Mouse (Mus musculus) hindbrain, embryonic 11.5 days (tissue): Measurements from ENCODE around the gene Zdhhc15. TPM values are rescaled to one million over a fixed set of nuclear protein-coding genes. Genes with fewer than 3 reads are reported as not detected.
"Not testable (repeated sequence)": the region's sequence is repeated elsewhere in the genome, so short reads cannot be mapped to it uniquely, and the experiment has no call there.

Source experiments
- ATAC-seq: fragments of 200-750 bp; cut with Nextera tagmentation; 2 replicates; pipeline ENCODE4 v1.8.0; 2017; ENCODE audit warnings: mild to moderate bottlenecking, moderate TSS enrichment, moderate library complexity; ENCODE audit not compliant: low FRiP score
- DNase-seq: peaks from one replicate; pipeline ENCODE4 v3.0.0-alpha.2; 2015; ENCODE audit warnings: low spot score
- H3K27ac ChIP-seq: fragments of 300-500 bp; sonication (generic); 2 replicates; pipeline ENCODE4 v1.5.1; 2014; ENCODE audit warnings: mild to moderate bottlenecking, low read depth, low read length
- H3K27me3 ChIP-seq: fragments of 300-500 bp; sonication (generic); 2 replicates; pipeline ENCODE4 v1.6.1; 2014; ENCODE audit warnings: mild to moderate bottlenecking, low read length, moderate library complexity, mixed read lengths; ENCODE audit not compliant: control insufficient read depth, insufficient read depth
- H3K36me3 ChIP-seq: fragments of 300-500 bp; sonication (generic); 2 replicates; pipeline ENCODE4 v1.6.1; 2014; ENCODE audit warnings: mild to moderate bottlenecking, low read length, moderate library complexity, mixed read lengths; ENCODE audit not compliant: control insufficient read depth, insufficient read depth
- H3K4me1 ChIP-seq: fragments of 300-500 bp; sonication (generic); replicated peaks from 2 replicates; pipeline ENCODE4 v1.6.1; 2014; ENCODE audit warnings: low read length, mixed read lengths; ENCODE audit not compliant: control insufficient read depth, insufficient read depth
- H3K4me2 ChIP-seq: fragments of 300-500 bp; sonication (generic); replicated peaks from 2 replicates; pipeline ENCODE4 v1.6.1; 2014; ENCODE audit warnings: mild to moderate bottlenecking, low read depth, low read length
- H3K4me3 ChIP-seq: fragments of 300-500 bp; sonication (generic); 2 replicates; pipeline ENCODE4 v1.5.1; 2014; ENCODE audit warnings: low read depth, low read length
- H3K9ac ChIP-seq: fragments of 300-500 bp; sonication (generic); 2 replicates; pipeline ENCODE4 v1.6.1; 2014; ENCODE audit warnings: low read depth, low read length
- H3K9me3 ChIP-seq: fragments of 300-500 bp; sonication (generic); 2 replicates; pipeline ENCODE4 v1.6.1; 2016; ENCODE audit warnings: low read length; ENCODE audit not compliant: control insufficient read depth
- WGBS: fragments of 180-500 bp; shearing (Covaris S2); extraction: QIAGEN DNeasy Blood & Tissue Kit; methylation state at CpG from one replicate; pipeline ENCODE4 v1.1.7; 2014; 5-methylcytosine and 5-hydroxymethylcytosine counted together
- polyA plus RNA-seq: library from polyadenylated mRNA; unstranded; fragments of >200 nt; fragmentation: Nextera tagmentation; extraction: Ambion mirVana; gene quantifications from 2 replicates; pipeline ENCODE4 v1.2.1, GENCODE M21; 2014

The Zdhhc15 gene
- polyA plus RNA-seq: 10.6 and 14.5 TPM in 2 replicates

- H3K9me3 ChIP-seq: no peaks in the 10 kb centered on the region
- ATAC-seq (peak; percentile 94), DNase-seq (peak; percentile 74)
- 19% methylated on average over 13 of the region's 31 CpGs for WGBS
- H3K4me2 ChIP-seq: peak within 1 kb of the TSS; percentile 49
- no peaks in the 10 kb centered on the region for H3K27me3 ChIP-seq
- peak within 1 kb of the TSS; percentile 53; the same call in 1 of the 2 replicates for H3K9ac ChIP-seq
- peak within 1 kb of the TSS; percentile 43 for H3K4me3 ChIP-seq
- H3K36me3 ChIP-seq: no peaks in the 10 kb centered on the region
- no peaks in the 10 kb centered on the region for H3K4me1 ChIP-seq
- H3K27ac ChIP-seq: no peak within 1 kb of the TSS
These were observed at the start of gene Zdhhc15 for GRCm38 (mm10) chrX:104670757-104671549. Gene Zdhhc15, minus strand, starts transcription at chrX:104671064.

GRCm38 (mm10) chrX:104707935-104708334 lies 37.1 kb upstream of the Zdhhc15 start:
- ATAC-seq: no peak
- H3K9ac ChIP-seq: no peak overlapping the region
- 86% methylated on average over 2 of the region's 2 CpGs for WGBS

GRCm38 (mm10) chrX:104669850-104670756 lies 761 bp downstream of the Zdhhc15 start:
- no peaks in the 10 kb centered on the region for H3K9me3 ChIP-seq
- 19% methylated on average over 19 of the region's 19 CpGs for WGBS
- H3K4me1 ChIP-seq: no peaks in the 10 kb centered on the region
- peak; percentile 31 for ATAC-seq
- H3K4me2 ChIP-seq: peak overlapping the region; percentile 49
- H3K4me3 ChIP-seq: peak overlapping the region; percentile 43
- H3K27me3 ChIP-seq: no peaks in the 10 kb centered on the region
- peak; percentile 0 for DNase-seq
- peak overlapping the region; percentile 53; the same call in 1 of the 2 replicates for H3K9ac ChIP-seq
- no peak overlapping the region for H3K27ac ChIP-seq
- H3K36me3 ChIP-seq: no peaks in the 10 kb centered on the region

More at GRCm38 (mm10) chrX:104707935-104708334, 37.1 kb upstream of the Zdhhc15 start:
- no peaks in the 10 kb centered on the region for H3K36me3 ChIP-seq
- H3K4me1 ChIP-seq: no peaks in the 10 kb centered on the region
- no peaks in the 10 kb centered on the region for H3K9me3 ChIP-seq
- no peak overlapping the region for H3K4me2 ChIP-seq
- no peak for DNase-seq
- H3K27ac ChIP-seq: no peak overlapping the region
- H3K27me3 ChIP-seq: no peaks in the 10 kb centered on the region
- H3K4me3 ChIP-seq: no peak overlapping the region

- Histone ChIP-seq H3K9ac (no peak overlapping the region), H3K9me3 (no peaks in the 10 kb centered on the region), H3K36me3 (no peaks in the 10 kb centered on the region), H3K4me1 (no peaks in the 10 kb centered on the region), H3K27me3 (no peaks in the 10 kb centered on the region), H3K4me2 (no peak overlapping the region), H3K4me3 (no peak overlapping the region), H3K27ac (no peak overlapping the region)
- DNase-seq (no peak), ATAC-seq (no peak)
- 100% methylated on average over 1 of the region's 1 CpGs for WGBS
These were observed 13.9 kb downstream of the Zdhhc15 start for GRCm38 (mm10) chrX:104656976-104657375.

GRCm38 (mm10) chrX:104612531-104612930 lies 58.3 kb downstream of the Zdhhc15 start:
- no peak overlapping the region for H3K4me3 ChIP-seq
- H3K9ac ChIP-seq: no peak overlapping the region
- H3K4me2 ChIP-seq: no peak overlapping the region
- H3K4me1 ChIP-seq: no peaks in the 10 kb centered on the region
- H3K36me3 ChIP-seq: no peaks in the 10 kb centered on the region
- H3K27me3 ChIP-seq: 0 out of 2 replicates have a peak, but pooled peaks cover 2% of the 10 kb centered on the region
- 90% methylated on average over 10 of the region's 10 CpGs for WGBS
- no peak for ATAC-seq
- no peak overlapping the region for H3K27ac ChIP-seq
- H3K9me3 ChIP-seq: no peaks in the 10 kb centered on the region
- no peak for DNase-seq

GRCm38 (mm10) chrX:104603738-104604430 lies 67.0 kb downstream of the Zdhhc15 start:
- not testable (repeated sequence) for H3K27ac ChIP-seq, H3K9ac ChIP-seq, H3K27me3 ChIP-seq, ATAC-seq, H3K4me2 ChIP-seq, H3K36me3 ChIP-seq, H3K4me1 ChIP-seq, H3K4me3 ChIP-seq, H3K9me3 ChIP-seq, DNase-seq
- WGBS: 100% methylated on average over 2 of the region's 7 CpGs

- not testable (repeated sequence) for DNase-seq, H3K27me3 ChIP-seq, H3K4me1 ChIP-seq, H3K9me3 ChIP-seq, H3K36me3 ChIP-seq, ATAC-seq, H3K27ac ChIP-seq, H3K4me3 ChIP-seq, H3K9ac ChIP-seq, H3K4me2 ChIP-seq
- 85% methylated on average over 8 of the region's 13 CpGs for WGBS
These were observed 68.5 kb downstream of the Zdhhc15 start for GRCm38 (mm10) chrX:104602168-104602859.

- H3K9me3 ChIP-seq: no peaks in the 10 kb centered on the region
- H3K9ac ChIP-seq: no peak overlapping the region
- H3K27ac ChIP-seq: no peak overlapping the region
- H3K27me3 ChIP-seq: peaks cover 2% of the 10 kb centered on the region; the same call in 1 of the 2 replicates
- no peaks in the 10 kb centered on the region for H3K4me1 ChIP-seq
- H3K4me3 ChIP-seq: no peak overlapping the region
- no peaks in the 10 kb centered on the region for H3K36me3 ChIP-seq
- no peak overlapping the region for H3K4me2 ChIP-seq
- 83% methylated on average over 5 of the region's 5 CpGs for WGBS
- ATAC-seq (no peak), DNase-seq (no peak)
These were observed 96.9 kb downstream of the Zdhhc15 start for GRCm38 (mm10) chrX:104573946-104574345.
